Comparison of ENCODE assay signal across 13 mouse cellular contexts in the genomic region with DNA sequence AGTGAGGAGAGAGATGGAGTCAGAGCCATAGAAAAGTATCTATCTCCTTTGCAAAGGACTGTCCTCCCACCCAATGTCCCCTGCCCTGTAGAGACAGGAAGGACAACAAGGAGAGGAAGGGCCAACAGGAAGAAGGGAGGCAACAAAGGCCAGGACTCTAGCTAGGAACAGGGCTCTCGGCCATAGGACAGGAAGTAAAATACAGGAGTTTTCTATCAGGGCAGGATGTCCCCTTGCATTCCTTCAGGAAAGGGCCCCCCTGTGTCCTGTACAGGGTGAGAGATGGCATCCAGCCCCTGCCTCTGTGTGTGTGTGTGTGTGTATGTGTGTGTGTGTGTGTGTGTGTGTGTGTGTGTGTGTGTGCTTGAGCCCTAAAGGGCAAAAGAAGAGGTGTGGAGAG.
DNase-seq lines count a peak whose midpoint lies in the region; ATAC-seq and TF ChIP-seq lines count a peak whose summit lies in the region.
"Had no signal": no experiment of that assay in that cellular context is flagged by ENCODE, and none has a peak within 500 bp of the region (broad histone marks: within the 10 kb centered on the region; RNA-seq: fewer than 3 reads in every experiment).

No protein-coding gene starts in this region.

- ATAC-seq in heart, embryonic 12.5 days (ENCODE audit: insufficient number of reproducible peaks, low FRiP score): peak; percentile 82
- ATAC-seq: intestine, postnatal 0 days had no signal

- H3K27me3 ChIP-seq in kidney, adult 2 months (replicated peaks; ENCODE audit: control insufficient read depth, insufficient read depth, low read length): no peaks in the 10 kb centered on the region
- no peaks in the 10 kb centered on the region for H3K27me3 ChIP-seq in heart, embryonic 12.5 days (replicated peaks)

- H3K9ac ChIP-seq in heart, embryonic 12.5 days: no peak overlapping the region

- 60% methylated on average over 1 of the region's 1 CpGs for WGBS in kidney, adult 2 months
- WGBS in heart, embryonic 12.5 days: 28% methylated on average over 1 of the region's 1 CpGs

- H3K4me1 ChIP-seq in kidney, adult 2 months (ENCODE audit: control insufficient read depth, insufficient read depth, low read length): no peaks in the 10 kb centered on the region
- H3K4me1 ChIP-seq in heart, embryonic 12.5 days (replicated peaks): peaks cover 18% of the 10 kb centered on the region

- peak; percentile 21 for DNase-seq in kidney, adult 2 months
- no peak for DNase-seq in kidney, adult 18-20 months
- DNase-seq in kidney, postnatal 14 days: peak; percentile 31
- DNase-seq in lung, postnatal 10 days: peak; percentile 26
- no peak for DNase-seq in testis, postnatal 14 days (ENCODE audit: low spot score)
- no peak for DNase-seq in urinary bladder, postnatal 10 days (ENCODE audit: low spot score)
- DNase-seq: cerebellum, adult 9-10 months; thymus, postnatal 36 days had no signal

- H3K9me3 ChIP-seq in heart, embryonic 12.5 days (replicated peaks): no peaks in the 10 kb centered on the region; the same call in 1 of the 2 replicates
- H3K9me3 ChIP-seq: forebrain, embryonic 10.5 days had no signal

- TF ChIP-seq POLR2A in kidney, adult 2 months (IDR thresholded peaks at IDR 0.05; ENCODE audit: low read depth, low read length): no peak

- no peak overlapping the region for H3K27ac ChIP-seq in kidney, adult 2 months (ENCODE audit: insufficient read depth, low read depth, low read length)
- H3K27ac ChIP-seq in heart, embryonic 12.5 days (ENCODE audit: poor library complexity, severe bottlenecking): peak overlapping the region; percentile 55; the same call in 1 of the 2 replicates
- H3K27ac ChIP-seq: forebrain, embryonic 10.5 days; left cerebral cortex, adult 2 months; macrophage had no signal

- H3K4me2 ChIP-seq in heart, embryonic 12.5 days: no peak overlapping the region

- no peaks in the 10 kb centered on the region for H3K36me3 ChIP-seq in kidney, adult 2 months (ENCODE audit: control insufficient read depth, insufficient read depth, low read length)
- no peaks in the 10 kb centered on the region for H3K36me3 ChIP-seq in heart, embryonic 12.5 days
- H3K36me3 ChIP-seq: forebrain, embryonic 10.5 days had no signal

- no peak for TF ChIP-seq CTCF in kidney, adult 2 months (conservative IDR thresholded peaks at IDR 0.05; ENCODE audit: insufficient read depth, insufficient read length, low read depth, low read length)

- H3K4me3 ChIP-seq in kidney, adult 2 months (ENCODE audit: insufficient read depth, low read depth, low read length): no peak overlapping the region
- no peak overlapping the region for H3K4me3 ChIP-seq in heart, embryonic 12.5 days
- H3K4me3 ChIP-seq: forebrain, embryonic 10.5 days; left cerebral cortex, adult 2 months had no signal

Comparison
In these comparisons a context has a peak if more than half of its experiments do, and no peak if none do; other contexts are left out.
1. DNase-seq: peak in kidney, adult 2 months (single experiment), kidney, postnatal 14 days (single experiment) and lung, postnatal 10 days (single experiment); none in kidney, adult 18-20 months (single experiment), testis, postnatal 14 days (single experiment) and urinary bladder, postnatal 10 days (single experiment).